In genomic region chr12:3806703-3807547, GRCm38 (mm10) we compare ENCODE assay signal across 8 mouse cellular contexts. TPM values are rescaled to one million over a fixed set of nuclear protein-coding genes. Genes with fewer than 3 reads are reported as not detected.
DNase-seq lines count a peak whose midpoint lies in the region; ATAC-seq lines count a peak whose summit lies in the region.

No protein-coding gene starts in this region.

- DNase-seq in urinary bladder, adult 18-20 months (ENCODE audit: low spot score in 2 of 2) = peak; percentile 47 to 73
- DNase-seq in urinary bladder, postnatal 10 days (ENCODE audit: low spot score) = no peak
- DNase-seq in cerebellum, postnatal 36 days = peak; percentile 77 to 88
- peak; percentile 78 to 84 for DNase-seq in heart, adult 18-20 months
- peak; percentile 65 for DNase-seq in kidney, adult 11 months
- DNase-seq in liver, embryonic 13.5 days = no peak
- DNase-seq in neural tube, embryonic 11.5 days (ENCODE audit: low spot score) = peak; percentile 60
- peak; percentile 54 to 73 for DNase-seq in thymus, postnatal 10 days (ENCODE audit: low spot score in 2 of 2)

- peak overlapping the region; percentile 74 for H3K9ac ChIP-seq in liver, embryonic 13.5 days
- peak overlapping the region; percentile 89 for H3K9ac ChIP-seq in neural tube, embryonic 11.5 days (ENCODE audit: low read length)

- peak overlapping the region; percentile 78 for H3K4me2 ChIP-seq in liver, embryonic 13.5 days
- H3K4me2 ChIP-seq in neural tube, embryonic 11.5 days (ENCODE audit: low read depth) = peak overlapping the region; percentile 87

- no peaks in the 10 kb centered on the region for H3K36me3 ChIP-seq in liver, embryonic 13.5 days
- no peaks in the 10 kb centered on the region for H3K36me3 ChIP-seq in neural tube, embryonic 11.5 days (ENCODE audit: control insufficient read depth, insufficient read depth, low read length)

- H3K9me3 ChIP-seq in liver, embryonic 13.5 days (replicated peaks) = no peaks in the 10 kb centered on the region
- no peaks in the 10 kb centered on the region for H3K9me3 ChIP-seq in neural tube, embryonic 11.5 days (ENCODE audit: control insufficient read depth, low read length)

- peak overlapping the region; percentile 68 for H3K27ac ChIP-seq in liver, embryonic 13.5 days
- H3K27ac ChIP-seq in neural tube, embryonic 11.5 days (ENCODE audit: low read depth, low read length) = peak overlapping the region; percentile 76

- H3K27me3 ChIP-seq in liver, embryonic 13.5 days = peaks cover 77% of the 10 kb centered on the region
- H3K27me3 ChIP-seq in neural tube, embryonic 11.5 days (ENCODE audit: control insufficient read depth, insufficient read depth, low read length) = no peaks in the 10 kb centered on the region

- peak overlapping the region; percentile 72 for H3K4me3 ChIP-seq in liver, embryonic 13.5 days (replicated peaks)
- peak overlapping the region; percentile 85 for H3K4me3 ChIP-seq in neural tube, embryonic 11.5 days (ENCODE audit: low read depth, low read length)

- WGBS in liver, embryonic 13.5 days (ENCODE audit: insufficient replicate concordance) = under 1% methylated on average over 90 of the region's 141 CpGs
- WGBS in neural tube, embryonic 11.5 days = 0% methylated on average over 19 of the region's 141 CpGs

- H3K4me1 ChIP-seq in liver, embryonic 13.5 days (replicated peaks) = peaks cover 39% of the 10 kb centered on the region
- H3K4me1 ChIP-seq in neural tube, embryonic 11.5 days (ENCODE audit: control insufficient read depth, insufficient read depth, low read length) = peaks cover 13% of the 10 kb centered on the region

- ATAC-seq in liver, embryonic 13.5 days (ENCODE audit: low read depth) = peak; percentile 39
- ATAC-seq in neural tube, embryonic 11.5 days (ENCODE audit: insufficient read depth, low FRiP score, low TSS enrichment) = peak; percentile 38

RNA-seq across cellular contexts. Expression of gene Dnmt3a, which starts 1.1 kb away (rescaled TPM):
- 10 to 100 TPM; 38.8 to 42.4 TPM for total RNA-seq in heart, adult 18-20 months (2021)
- polyA plus RNA-seq in liver, embryonic 13.5 days (2015; fragmentation: Nextera tagmentation; extraction: Ambion mirVana) = 29.6 and 33.7 TPM in 2 replicates
- 88.6 and 102 TPM in 2 replicates for polyA plus RNA-seq in neural tube, embryonic 11.5 days (2014; fragmentation: Nextera tagmentation; extraction: Ambion mirVana)

Comparison
In these comparisons a context has a peak if more than half of its experiments do, and no peak if none do; other contexts are left out.
1. DNase-seq: peak in urinary bladder, adult 18-20 months (2 of 2), cerebellum, postnatal 36 days (2 of 2), heart, adult 18-20 months (2 of 2), kidney, adult 11 months (single experiment), neural tube, embryonic 11.5 days (single experiment) and thymus, postnatal 10 days (2 of 2); none in urinary bladder, postnatal 10 days (single experiment) and liver, embryonic 13.5 days (single experiment).